Mouse (Mus musculus) liver, adult 2 months (tissue): ENCODE data around the gene Aida. TPM values are rescaled to one million over a fixed set of nuclear protein-coding genes. Genes with fewer than 3 reads are reported as not detected.
A peak's percentile ranks its signal among the peaks of the same experiment; 100 is the strongest.

Source experiments
- DNase-seq: peaks from one replicate; pipeline ENCODE4 v3.0.0-alpha.2; 2011; ENCODE audit warnings: low read depth, low spot score; ENCODE audit errors: extremely low read depth
- H3K27ac ChIP-seq: fragments of 200-500 bp; replicated peaks from 2 replicates; pipeline ENCODE4 v1.5.1; 2012; ENCODE audit warnings: low read depth, mild to moderate bottlenecking, control low read depth, inconsistent platforms, low read length; ENCODE audit not compliant: insufficient read depth
- H3K27me3 ChIP-seq: fragments of 200-500 bp; 2 replicates; pipeline ENCODE4 v1.6.1; 2012; ENCODE audit warnings: mild to moderate bottlenecking, moderate library complexity, low read length, inconsistent platforms; ENCODE audit not compliant: control insufficient read depth, insufficient read depth
- H3K36me3 ChIP-seq: fragments of 200-500 bp; 2 replicates; pipeline ENCODE4 v1.6.1; 2012; ENCODE audit warnings: low read length, inconsistent platforms; ENCODE audit not compliant: control insufficient read depth, insufficient read depth
- H3K4me1 ChIP-seq: fragments of 200-500 bp; 2 replicates; pipeline ENCODE4 v1.6.1; 2011; ENCODE audit warnings: low read length; ENCODE audit not compliant: control insufficient read depth, insufficient read depth
- H3K4me3 ChIP-seq: fragments of 200-500 bp; 2 replicates; pipeline ENCODE4 v1.5.1; 2011; ENCODE audit warnings: low read depth, mild to moderate bottlenecking, control low read depth, low read length, moderate library complexity; ENCODE audit not compliant: insufficient read depth
- H3K79me2 ChIP-seq: fragments of 200-500 bp; 2 replicates; pipeline ENCODE4 v1.6.1; 2012; ENCODE audit warnings: inconsistent platforms, mild to moderate bottlenecking, low read length, moderate library complexity; ENCODE audit not compliant: control insufficient read depth, insufficient read depth
- H3K9ac ChIP-seq: fragments of 200-500 bp; 2 replicates; pipeline ENCODE4 v1.6.1; 2012; ENCODE audit warnings: low read depth, mild to moderate bottlenecking, control low read depth, inconsistent platforms, low read length
- CTCF ChIP-seq: fragments of 200-500 bp; IDR thresholded peaks from 2 replicates; pipeline ENCODE4 v1.5.1; 2011; ENCODE audit warnings: low read depth, low read length, control low read depth
- POLR2A ChIP-seq: fragments of 200-500 bp; IDR thresholded peaks from 2 replicates; pipeline ENCODE4 v1.6.1; 2011; ENCODE audit warnings: low read length, control low read depth; ENCODE audit not compliant: insufficient read depth; ENCODE audit errors: extremely low read depth
- WGBS: fragments of 180-500 bp; shearing (Covaris S2); methylation state at CpG from one replicate; pipeline ENCODE4 v1.1.7; 2018; 5-methylcytosine and 5-hydroxymethylcytosine counted together
- polyA plus RNA-seq: library from polyadenylated mRNA; depleted of rRNA; stranded (reverse); fragments of >200 nt; gene quantifications from 2 replicates; pipeline ENCODE4 v1.2.3, GENCODE M21; 2012; rRNA removed
- total RNA-seq: library from RNA; depleted of rRNA; stranded (reverse); fragments of >200 nt; gene quantifications from 2 replicates; pipeline ENCODE4 v1.2.3, GENCODE M21; 2014; rRNA removed

Aida gene
- total RNA-seq (8.7 and 10.8 TPM in 2 replicates), polyA plus RNA-seq (3.5 and 3.6 TPM in 2 replicates)

DNA sequence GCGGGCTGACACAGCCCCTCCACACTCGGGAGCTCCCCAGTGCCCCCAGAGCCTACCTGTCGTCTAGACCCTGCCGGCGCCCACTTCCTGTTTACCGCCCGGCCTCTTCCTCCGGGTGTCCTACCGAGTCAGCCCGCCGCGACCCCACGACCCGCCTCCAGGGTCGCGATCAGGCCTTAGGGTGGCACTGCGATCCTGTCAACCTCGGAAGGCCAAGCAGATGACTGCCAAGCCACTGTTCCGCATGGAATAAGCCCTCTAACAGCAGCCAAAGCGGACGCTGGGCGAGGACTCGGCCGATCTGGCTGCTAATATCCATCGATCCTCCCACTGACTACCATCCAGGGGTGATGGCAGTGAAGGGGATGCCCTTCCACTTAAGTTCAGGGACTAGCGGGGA lies at the start of gene Aida:
Aida (plus strand) TSS at position 126 of the 400 bp plus-strand sequence.
- Histone ChIP-seq H3K9ac (peak within 1 kb of the TSS; percentile 87), H3K27me3 (no peaks in the 10 kb centered on the region), H3K79me2 (peaks cover 4% of the 10 kb centered on the region; the same call in 1 of the 2 replicates), H3K27ac (peak within 1 kb of the TSS; percentile 92), H3K36me3 (peaks cover 14% of the 10 kb centered on the region; the same call in 1 of the 2 replicates), H3K4me3 (peak within 1 kb of the TSS; percentile 79), H3K4me1 (peaks cover 3% of the 10 kb centered on the region; the same call in 1 of the 2 replicates)
- no peak for TF ChIP-seq POLR2A
- TF ChIP-seq CTCF: no peak
- WGBS: under 1% methylated on average over 26 of the region's 26 CpGs
- no peak for DNase-seq

DNA sequence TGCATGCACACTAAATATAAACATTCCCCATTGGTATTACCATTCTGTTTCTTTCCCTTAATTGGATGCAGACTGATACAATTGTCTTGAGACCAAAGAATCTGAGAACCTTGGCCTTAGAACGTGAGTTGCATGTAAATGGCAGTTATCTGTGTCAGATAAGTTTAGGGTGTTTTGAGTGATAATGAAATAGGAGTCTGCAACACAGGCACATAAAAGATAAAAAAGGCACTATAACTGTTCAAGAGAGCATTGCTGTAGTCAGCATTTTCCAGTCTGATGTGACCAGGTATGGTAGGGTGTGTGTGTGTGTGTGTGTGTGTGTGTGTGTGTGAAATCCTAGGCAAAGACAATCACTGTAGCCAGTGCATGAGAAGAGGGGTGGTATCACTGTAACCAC lies 48.2 kb upstream of the Aida start:
- TF ChIP-seq CTCF (no peak), POLR2A (no peak)
- no peak overlapping the region for H3K27ac ChIP-seq
- no peaks in the 10 kb centered on the region for H3K79me2 ChIP-seq
- 37% methylated on average over 1 of the region's 1 CpGs for WGBS
- H3K36me3 ChIP-seq: no peaks in the 10 kb centered on the region
- no peak for DNase-seq
- H3K4me1 ChIP-seq: no peaks in the 10 kb centered on the region
- H3K9ac ChIP-seq: no peak overlapping the region
- no peaks in the 10 kb centered on the region; the same call in 1 of the 2 replicates for H3K27me3 ChIP-seq
- no peak overlapping the region for H3K4me3 ChIP-seq

DNA sequence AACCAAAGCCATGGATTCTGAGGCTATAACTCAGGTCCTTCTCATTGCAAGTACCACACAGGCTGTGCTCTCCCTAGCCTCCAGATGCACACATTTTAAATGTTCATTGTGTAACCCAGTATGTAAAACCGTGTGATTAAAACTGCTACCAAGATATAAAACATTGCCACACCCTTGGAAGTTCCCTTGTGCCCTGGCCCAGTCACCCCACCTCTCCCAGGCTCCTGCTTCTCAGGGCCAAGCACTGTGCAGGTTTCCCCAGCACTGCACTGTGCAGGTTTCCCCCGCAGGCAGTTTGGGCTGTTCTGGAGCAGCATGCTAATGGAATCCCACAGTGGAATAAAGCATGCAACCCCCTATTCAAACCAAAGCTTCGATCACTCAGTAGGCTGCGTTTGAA lies 45.8 kb upstream of the Aida start:
- DNase-seq: no peak
- Histone ChIP-seq H3K27me3 (no peaks in the 10 kb centered on the region; the same call in 1 of the 2 replicates), H3K27ac (no peak overlapping the region), H3K79me2 (no peaks in the 10 kb centered on the region), H3K9ac (no peak overlapping the region), H3K4me1 (no peaks in the 10 kb centered on the region), H3K36me3 (no peaks in the 10 kb centered on the region), H3K4me3 (no peak overlapping the region)
- WGBS: 66% methylated on average over 4 of the region's 4 CpGs
- no peak for TF ChIP-seq POLR2A
- TF ChIP-seq CTCF: no peak

DNA sequence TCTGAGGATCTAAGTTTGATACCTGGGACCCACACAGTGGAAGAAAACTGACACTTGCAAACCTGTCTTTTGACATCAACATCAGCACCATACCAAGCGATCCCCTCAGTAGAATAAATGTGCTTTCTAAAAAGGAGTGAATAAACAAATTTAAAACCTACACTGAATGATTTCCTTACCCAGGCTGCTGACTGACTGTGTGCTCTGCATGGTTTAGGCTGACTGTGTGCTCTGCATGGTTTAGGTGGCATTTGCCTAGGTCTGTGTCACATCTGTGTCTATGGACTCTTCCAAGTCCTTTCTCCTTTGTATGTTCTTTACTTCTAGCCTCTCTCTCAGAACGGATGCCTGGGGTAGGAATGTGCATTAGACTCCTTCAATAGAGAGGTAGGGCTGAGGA lies 44.6 kb upstream of the Aida start:
- WGBS: 75% methylated on average over 2 of the region's 2 CpGs
- no peak for DNase-seq
- no peak overlapping the region for H3K27ac ChIP-seq
- H3K4me3 ChIP-seq: no peak overlapping the region
- H3K9ac ChIP-seq: no peak overlapping the region
- no peaks in the 10 kb centered on the region for H3K36me3 ChIP-seq
- no peaks in the 10 kb centered on the region for H3K79me2 ChIP-seq
- TF ChIP-seq POLR2A (no peak), CTCF (no peak)
- no peaks in the 10 kb centered on the region; the same call in 1 of the 2 replicates for H3K27me3 ChIP-seq
- H3K4me1 ChIP-seq: no peaks in the 10 kb centered on the region

- TF ChIP-seq CTCF (no peak), POLR2A (no peak)
- Histone ChIP-seq H3K27me3 (no peaks in the 10 kb centered on the region; the same call in 1 of the 2 replicates), H3K36me3 (no peaks in the 10 kb centered on the region), H3K27ac (no peak overlapping the region), H3K4me1 (no peaks in the 10 kb centered on the region), H3K4me3 (no peak overlapping the region), H3K9ac (no peak overlapping the region), H3K79me2 (no peaks in the 10 kb centered on the region)
- 74% methylated on average over 10 of the region's 10 CpGs for WGBS
- DNase-seq: no peak
These were observed 43.8 kb upstream of the Aida start for GRCm38 (mm10) chr1:183252574-183252973.

- H3K36me3 ChIP-seq: no peaks in the 10 kb centered on the region
- H3K79me2 ChIP-seq: no peaks in the 10 kb centered on the region
- no peak overlapping the region for H3K9ac ChIP-seq
- 53% methylated on average over 13 of the region's 13 CpGs for WGBS
- no peaks in the 10 kb centered on the region for H3K4me1 ChIP-seq
- peak; percentile 12 for DNase-seq
- no peaks in the 10 kb centered on the region for H3K27me3 ChIP-seq
- no peak overlapping the region for H3K4me3 ChIP-seq
- TF ChIP-seq POLR2A (no peak), CTCF (no peak)
- H3K27ac ChIP-seq: no peak overlapping the region
These were observed 32.0 kb upstream of the Aida start for GRCm38 (mm10) chr1:183264145-183265008.
